Mouse (Mus musculus) liver, embryonic 18 days (tissue): ENCODE data around the gene Rabep1. TPM values are rescaled to one million over a fixed set of nuclear protein-coding genes. Genes with fewer than 3 reads are reported as not detected.

Experiments used
- polyA plus RNA-seq: library from polyadenylated mRNA; depleted of rRNA; stranded (reverse); fragments of >200 nt; gene quantifications from 2 replicates; pipeline ENCODE4 v1.2.3, GENCODE M21; 2012; rRNA removed

Rabep1 gene
- 5.5 TPM in 2 replicates for polyA plus RNA-seq

GRCm38 (mm10) chr11:70844559-70845456 lies at the start of gene Rabep1:
Gene Rabep1 (plus strand): TSS chr11:70844778.

GRCm38 (mm10) chr11:70812365-70812764 lies 32.2 kb upstream of the Rabep1 start, which contains the start of gene Scimp:
Gene Scimp (minus strand): TSS chr11:70812586.

DNA sequence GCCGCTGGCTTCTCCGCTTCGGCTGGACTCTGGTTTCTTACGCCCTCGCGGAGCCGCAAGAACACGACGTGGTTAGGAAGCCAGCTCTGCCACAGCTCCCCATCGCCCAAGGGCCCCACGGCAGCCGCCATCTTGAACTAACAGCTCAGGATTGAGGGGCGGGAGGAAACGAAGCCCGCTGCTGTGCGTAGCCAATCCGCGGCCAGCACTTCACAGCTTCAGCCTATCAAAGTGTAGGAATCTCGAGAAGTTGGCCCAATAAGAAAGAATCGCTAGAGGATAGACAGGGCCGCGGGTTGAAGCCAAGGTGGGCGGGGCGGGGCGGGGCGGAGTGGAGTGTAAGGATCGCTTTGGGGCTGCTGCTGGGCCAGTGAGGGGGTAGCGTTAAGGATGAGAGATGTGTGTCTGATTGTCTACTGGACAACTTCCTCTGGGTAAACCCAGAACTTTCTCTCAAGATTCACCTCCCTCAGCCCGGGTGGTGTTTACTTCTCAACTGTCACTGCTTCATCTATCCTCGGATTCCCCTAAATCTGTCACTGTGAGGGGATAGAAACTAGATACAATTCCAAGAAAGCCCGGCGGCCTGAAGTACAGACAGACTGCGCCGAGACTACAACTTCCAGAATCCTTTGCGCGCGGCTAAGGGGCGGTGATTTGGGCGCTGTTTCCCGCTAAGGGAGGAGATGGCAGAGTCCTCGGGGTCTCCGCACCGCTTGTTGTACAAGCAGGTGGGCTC lies 125.4 kb downstream of the Rabep1 start, which contains the start of the genes Nup88 and Rpain:
TSS of gene Nup88 (minus strand) at position 153 of the 739 bp plus-strand sequence.
TSS of gene Rpain (plus strand) at position 393 of the 739 bp plus-strand sequence.

GRCm38 (mm10) chr11:70982557-70983228 lies 138.1 kb downstream of the Rabep1 start, which contains the start of gene C1qbp:
Gene C1qbp (minus strand): TSS chr11:70983026.

Other genes starting within 250 kb of the Rabep1 start
- gene 4930544D05Rik, start 228.9 kb upstream of the Rabep1 start, polyA plus RNA-seq = not detected in 2 replicates
- gene Chrne, start 225.6 kb upstream of the Rabep1 start, polyA plus RNA-seq = 0.08 and 0.17 TPM in 2 replicates
- 2.2 and 2.8 TPM in 2 replicates for gene Gp1ba, start 205.7 kb upstream of the Rabep1 start, polyA plus RNA-seq
- gene Rnf167, start 197.5 kb upstream of the Rabep1 start, polyA plus RNA-seq = 50.1 and 53.4 TPM in 2 replicates
- 72.3 and 79.7 TPM in 2 replicates for gene Slc25a11, start 197.3 kb upstream of the Rabep1 start, polyA plus RNA-seq
- 372 and 387 TPM in 2 replicates for gene Pfn1, start 190.1 kb upstream of the Rabep1 start, polyA plus RNA-seq
- gene Eno3, start 187.6 kb upstream of the Rabep1 start, polyA plus RNA-seq = 4.5 and 4.8 TPM in 2 replicates
- 41.6 and 44.2 TPM in 2 replicates for gene Spag7, start 175.4 kb upstream of the Rabep1 start, polyA plus RNA-seq
- 3.3 and 4.2 TPM in 2 replicates for gene Camta2, start 156.7 kb upstream of the Rabep1 start, polyA plus RNA-seq
- 2.8 and 2.9 TPM in 2 replicates for gene Inca1, start 144.6 kb upstream of the Rabep1 start, polyA plus RNA-seq
- 13.2 and 15.3 TPM in 2 replicates for gene Kif1c, start 144.2 kb upstream of the Rabep1 start, polyA plus RNA-seq
- gene Zfp3, start 80.6 kb upstream of the Rabep1 start, polyA plus RNA-seq = 1.1 TPM in 2 replicates
- 0.84 and 1.1 TPM in 2 replicates for gene Scimp, start 32.2 kb upstream of the Rabep1 start, polyA plus RNA-seq
- gene Nup88, start 125.2 kb downstream of the Rabep1 start, polyA plus RNA-seq = 30.5 and 34.6 TPM in 2 replicates
- gene Rpain, start 125.4 kb downstream of the Rabep1 start, polyA plus RNA-seq = 33.6 and 37.2 TPM in 2 replicates
- gene C1qbp, start 138.2 kb downstream of the Rabep1 start, polyA plus RNA-seq = 78.4 and 85.4 TPM in 2 replicates
- gene Dhx33, start 159.7 kb downstream of the Rabep1 start, polyA plus RNA-seq = 6.2 TPM in 2 replicates
- 11.4 and 12.2 TPM in 2 replicates for gene Mis12, start 174.8 kb downstream of the Rabep1 start, polyA plus RNA-seq
- 29.3 and 29.4 TPM in 2 replicates for gene Derl2, start 175.1 kb downstream of the Rabep1 start, polyA plus RNA-seq
- 0.60 and 0.93 TPM in 2 replicates for gene 6330403K07Rik, start 188.7 kb downstream of the Rabep1 start, polyA plus RNA-seq